Mouse (Mus musculus) adrenal gland, adult (tissue): ENCODE measurements around the gene Tgfbr3.

ENCODE experiments used
- DNase-seq, 2 experiments: peaks; one replicate each; pipeline ENCODE4 v3.0.0; 2022 to 2023; ENCODE audit warnings: low spot score in 1 of 2; ENCODE audit not compliant: inconsistent age in 2 of 2

Gene Tgfbr3

DNA sequence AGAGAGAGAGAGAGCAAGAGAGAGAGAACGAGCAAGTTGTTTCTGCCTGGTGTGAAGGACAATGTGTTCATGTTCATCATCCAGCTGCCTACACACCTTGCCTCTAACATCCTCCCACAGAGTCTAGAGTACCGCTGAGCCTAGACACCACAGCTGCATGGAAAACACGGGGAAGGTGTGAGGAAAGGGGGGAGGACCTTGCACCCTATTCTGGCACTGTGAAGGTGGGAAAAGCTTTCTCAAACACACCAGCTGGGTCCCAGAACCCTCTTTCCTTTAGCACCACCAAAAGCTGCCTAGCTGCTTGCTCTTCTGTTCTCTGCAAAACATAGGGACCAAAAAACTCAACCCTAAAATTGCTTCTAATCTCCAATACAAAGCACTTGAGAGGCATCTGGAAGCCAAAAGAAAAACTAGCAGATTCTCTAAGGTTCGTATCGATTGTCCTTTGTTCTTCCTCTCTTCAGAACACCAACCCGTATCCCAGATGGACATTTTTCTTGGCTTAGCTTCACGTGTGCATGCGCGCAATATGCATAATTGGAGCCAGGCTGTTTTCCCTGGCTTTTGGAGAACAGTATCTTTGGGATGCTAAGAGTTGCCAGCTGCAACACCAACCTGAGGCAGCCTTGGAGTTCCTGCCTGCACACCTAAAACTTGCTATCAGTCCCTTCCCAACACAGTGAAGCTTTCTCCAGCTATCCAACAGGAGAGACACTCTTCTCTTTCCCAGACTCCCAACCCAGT, 6.7 kb downstream of the Tgfbr3 start:
- DNase-seq = peak in 1 of 2 experiments; percentile 47

DNA sequence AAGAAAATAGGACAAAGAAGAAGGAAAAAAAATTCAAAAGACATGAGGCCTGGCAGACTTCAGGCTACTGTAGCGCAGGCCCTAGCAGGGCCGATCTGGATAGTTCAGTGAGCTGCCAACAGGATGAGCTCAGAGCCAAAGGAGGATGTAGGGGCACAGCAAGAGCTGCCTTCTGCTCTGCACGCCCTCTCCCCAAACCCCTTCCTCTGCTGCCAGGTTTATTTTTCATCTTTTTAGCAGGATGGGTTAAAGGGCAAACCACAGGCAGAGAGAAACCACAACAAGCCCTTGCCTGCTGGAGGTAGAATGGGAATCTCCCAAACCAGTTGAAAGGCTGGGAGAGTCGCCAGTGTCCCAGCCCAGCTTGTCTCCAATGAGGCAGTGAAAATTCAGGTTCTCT, 10.2 kb downstream of the Tgfbr3 start:
- DNase-seq = peak in 1 of 2 experiments; percentile 19

DNA sequence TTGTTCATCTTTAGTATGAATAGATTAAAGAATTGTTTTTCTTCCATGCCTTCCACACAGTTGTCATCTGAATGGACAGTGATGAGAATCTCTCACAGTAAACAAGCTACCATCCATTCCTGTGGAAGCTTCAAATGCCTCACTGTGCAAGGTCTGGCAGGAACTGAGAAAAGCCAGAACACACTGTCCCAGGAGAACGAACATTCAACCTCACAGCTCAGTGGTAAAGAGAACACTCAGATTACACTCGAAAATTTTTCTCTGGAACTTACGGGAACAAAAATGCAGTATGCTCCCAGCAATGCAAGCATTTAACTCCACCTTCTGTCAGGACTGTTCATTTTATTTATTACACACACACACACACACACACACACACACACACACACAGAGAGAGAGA, 13.2 kb downstream of the Tgfbr3 start:
- DNase-seq = peak in 1 of 2 experiments; percentile 51

DNA sequence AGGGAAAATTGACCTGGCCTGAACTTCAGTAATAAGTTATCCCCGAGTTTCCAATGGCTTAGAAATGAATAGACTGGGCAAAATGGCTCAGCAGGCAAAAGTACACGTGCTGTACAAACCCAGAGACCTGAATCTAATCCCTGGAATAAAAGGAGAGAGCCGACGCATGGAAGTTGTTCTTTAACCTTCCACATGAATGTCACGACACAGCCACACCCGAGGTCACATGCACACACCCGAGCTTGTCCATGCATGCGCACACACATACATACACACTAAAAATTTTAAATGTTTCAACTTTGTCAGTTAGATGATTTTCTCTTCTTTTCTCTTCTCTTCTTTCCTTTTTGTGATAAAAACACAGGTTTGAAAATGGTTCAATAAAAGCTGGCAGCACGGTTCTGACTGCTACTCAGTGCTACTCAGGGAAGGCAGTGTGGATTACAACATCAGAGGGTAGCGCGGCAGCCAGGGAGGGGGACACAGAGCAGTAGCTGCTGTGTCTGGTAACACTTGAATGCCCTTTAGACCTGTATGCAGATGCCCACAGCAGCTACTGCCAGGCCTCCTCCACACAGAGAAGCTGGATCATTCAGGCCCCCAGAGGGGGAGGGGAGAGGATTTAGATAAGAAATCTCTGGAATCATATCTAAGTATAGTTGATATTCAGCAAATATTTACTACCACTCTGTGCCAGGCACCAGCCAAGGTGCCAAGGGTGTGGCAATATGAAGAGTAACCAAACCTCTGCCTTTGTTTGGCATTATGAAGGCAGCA, 17.0 kb downstream of the Tgfbr3 start:
- DNase-seq = peak; percentile 21 to 71

DNA sequence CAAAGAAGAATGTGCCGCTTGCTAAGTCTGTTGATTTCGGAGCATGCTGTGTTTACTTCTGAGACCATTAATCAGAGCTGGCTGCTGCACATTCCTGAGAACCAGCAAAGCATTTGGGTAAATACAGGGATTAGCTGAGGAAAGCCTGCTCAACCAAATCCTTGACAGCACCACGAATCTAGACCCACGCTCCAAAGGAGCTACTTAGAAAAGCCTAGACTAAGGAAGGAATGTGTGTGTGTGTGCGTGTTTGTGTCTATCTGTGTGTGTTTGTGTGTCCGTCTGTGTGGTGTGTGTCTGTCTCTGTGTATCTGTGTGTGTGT, 20.5 kb downstream of the Tgfbr3 start:
- DNase-seq = no peak

DNA sequence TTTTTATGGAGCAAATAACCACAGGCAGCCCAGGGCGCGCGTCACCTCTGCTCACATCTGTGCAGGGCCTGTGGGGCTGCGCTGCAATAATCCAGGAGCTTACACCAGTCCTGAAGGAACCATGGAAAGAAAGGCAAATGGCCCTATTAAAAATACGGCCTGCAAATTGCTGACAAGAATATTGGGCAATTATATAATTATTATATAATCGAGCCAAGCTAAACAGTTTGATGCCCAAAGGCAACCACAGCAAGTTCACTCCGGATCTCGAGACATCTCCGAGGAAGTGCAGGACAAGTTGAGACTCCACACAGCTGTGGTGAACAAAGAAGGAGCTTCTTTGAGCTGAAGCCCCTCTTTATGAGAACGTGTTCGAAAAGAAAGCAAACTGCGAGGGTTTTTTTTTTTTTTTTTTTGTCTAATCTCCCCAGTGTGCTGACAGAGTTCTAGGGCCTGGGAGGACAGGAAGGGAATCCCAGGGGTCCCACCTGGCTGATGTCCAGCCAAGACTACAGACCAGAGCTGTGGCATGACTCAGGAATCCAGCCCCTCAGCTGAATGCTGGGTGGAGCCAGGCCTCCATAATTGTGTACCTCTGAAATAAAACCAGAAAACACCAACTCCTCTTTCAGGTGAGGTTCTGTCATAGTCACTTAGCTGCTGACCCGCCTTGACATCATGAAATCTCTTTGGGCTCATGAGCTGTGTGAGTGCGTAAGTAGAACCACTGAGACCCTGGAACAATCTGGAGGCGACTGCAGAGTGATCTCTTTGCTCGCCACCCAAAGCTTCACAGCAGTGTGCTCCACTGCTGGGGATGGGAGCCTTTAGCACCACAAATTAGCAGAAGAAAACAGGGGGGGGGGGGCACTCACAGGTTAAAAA, 21.1 kb downstream of the Tgfbr3 start:
- peak in 1 of 2 experiments; percentile 81 for DNase-seq

DNA sequence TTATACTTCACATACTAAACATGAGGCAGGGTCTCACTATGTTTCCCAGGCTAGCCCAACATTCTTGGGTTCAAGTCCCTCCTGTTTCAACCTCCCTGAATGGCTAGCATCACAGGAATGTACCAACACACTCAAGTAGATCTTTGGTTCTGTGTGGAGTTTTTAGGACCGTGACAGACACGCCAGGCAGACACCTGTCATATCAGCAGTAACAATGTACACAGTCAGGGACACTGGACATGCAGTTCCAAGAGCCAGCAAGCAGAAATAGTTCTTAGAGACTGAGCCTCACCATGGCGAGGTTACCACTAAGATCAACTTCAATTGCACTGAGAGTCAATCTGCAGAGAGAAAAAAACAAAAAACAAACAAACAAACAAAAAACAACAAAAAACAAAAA, 22.9 kb downstream of the Tgfbr3 start:
- no peak for DNase-seq

DNA sequence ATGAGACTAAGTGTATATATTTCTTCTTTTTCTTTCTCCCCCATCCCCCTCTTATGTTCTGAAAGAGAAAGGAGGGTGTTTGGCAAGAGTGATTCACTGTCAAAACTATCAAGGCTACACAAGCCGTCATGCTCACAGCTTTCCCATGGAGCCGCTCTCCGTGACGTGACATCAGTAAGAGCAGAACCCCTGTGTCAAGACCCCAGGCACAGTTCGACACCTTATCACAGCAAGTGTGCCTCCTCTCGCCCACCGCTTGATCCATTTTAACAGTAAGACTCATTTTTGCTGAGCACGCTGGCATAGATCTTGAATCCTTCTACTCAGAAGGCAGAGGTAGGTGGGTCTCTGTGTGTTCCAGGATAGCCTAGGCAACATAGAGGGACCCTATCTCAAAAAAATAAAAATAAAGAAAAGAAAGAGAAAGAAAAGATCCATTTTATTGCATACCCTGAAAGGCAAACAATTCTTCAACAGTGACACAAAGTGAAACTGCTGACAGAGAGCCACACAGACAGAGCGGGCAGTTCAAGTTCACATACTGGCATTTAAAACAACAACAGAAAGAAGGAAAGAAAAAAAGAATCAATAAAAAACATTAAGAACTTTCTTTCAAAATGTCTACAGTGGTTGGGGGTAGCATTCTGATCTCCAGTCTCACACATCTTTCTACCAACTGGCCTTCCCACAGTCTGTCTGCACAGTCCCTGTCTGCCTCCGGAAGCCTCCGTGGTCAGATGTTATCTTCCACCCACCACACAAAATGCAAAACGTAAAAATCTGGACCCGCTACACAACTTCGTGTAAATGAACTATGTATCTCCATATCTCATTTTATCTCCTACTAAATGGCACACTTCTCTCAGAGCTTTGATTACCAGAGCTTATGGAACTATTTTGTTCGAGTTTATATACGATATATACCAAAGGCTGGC, 24.7 kb downstream of the Tgfbr3 start:
- peak; percentile 60 to 84 for DNase-seq

DNA sequence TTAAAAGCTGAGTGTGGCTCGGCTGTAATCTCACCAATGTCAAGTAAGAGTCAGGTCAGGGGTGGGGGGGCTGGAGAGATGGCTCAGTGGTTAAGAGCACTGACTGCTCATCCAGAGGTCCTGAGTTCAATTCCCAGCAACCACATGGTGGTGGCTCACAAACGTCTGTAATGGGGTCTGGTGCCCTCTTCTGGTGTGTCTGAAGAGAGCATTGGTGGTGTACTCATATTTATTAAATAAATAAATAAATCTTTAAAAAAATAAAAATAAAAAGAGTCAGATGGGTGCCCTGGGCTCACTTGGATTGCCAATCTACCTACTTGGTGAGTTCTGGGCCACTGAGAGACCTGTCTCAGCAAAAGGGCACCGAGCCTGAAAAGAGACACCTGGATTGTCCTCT, 25.6 kb downstream of the Tgfbr3 start:
- DNase-seq = no peak

DNA sequence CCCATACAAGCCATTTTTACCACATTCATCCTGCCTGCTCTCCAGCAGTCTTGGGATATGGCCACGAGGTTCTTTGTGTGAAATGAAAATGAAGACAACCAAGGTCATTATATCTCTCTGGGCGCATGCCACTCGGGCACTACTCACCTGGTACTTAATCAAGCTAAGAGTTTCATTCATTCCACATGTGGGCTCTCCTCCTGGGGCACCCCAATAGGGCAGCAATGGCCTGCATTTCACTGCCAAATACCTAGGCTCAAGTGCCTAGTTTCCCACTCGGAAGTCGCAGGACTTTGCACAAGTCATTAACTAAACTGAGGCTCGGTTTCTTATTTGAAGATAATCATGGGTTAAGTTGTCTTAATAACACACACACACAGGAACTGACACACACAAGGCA, 27.5 kb downstream of the Tgfbr3 start:
- no peak for DNase-seq

DNA sequence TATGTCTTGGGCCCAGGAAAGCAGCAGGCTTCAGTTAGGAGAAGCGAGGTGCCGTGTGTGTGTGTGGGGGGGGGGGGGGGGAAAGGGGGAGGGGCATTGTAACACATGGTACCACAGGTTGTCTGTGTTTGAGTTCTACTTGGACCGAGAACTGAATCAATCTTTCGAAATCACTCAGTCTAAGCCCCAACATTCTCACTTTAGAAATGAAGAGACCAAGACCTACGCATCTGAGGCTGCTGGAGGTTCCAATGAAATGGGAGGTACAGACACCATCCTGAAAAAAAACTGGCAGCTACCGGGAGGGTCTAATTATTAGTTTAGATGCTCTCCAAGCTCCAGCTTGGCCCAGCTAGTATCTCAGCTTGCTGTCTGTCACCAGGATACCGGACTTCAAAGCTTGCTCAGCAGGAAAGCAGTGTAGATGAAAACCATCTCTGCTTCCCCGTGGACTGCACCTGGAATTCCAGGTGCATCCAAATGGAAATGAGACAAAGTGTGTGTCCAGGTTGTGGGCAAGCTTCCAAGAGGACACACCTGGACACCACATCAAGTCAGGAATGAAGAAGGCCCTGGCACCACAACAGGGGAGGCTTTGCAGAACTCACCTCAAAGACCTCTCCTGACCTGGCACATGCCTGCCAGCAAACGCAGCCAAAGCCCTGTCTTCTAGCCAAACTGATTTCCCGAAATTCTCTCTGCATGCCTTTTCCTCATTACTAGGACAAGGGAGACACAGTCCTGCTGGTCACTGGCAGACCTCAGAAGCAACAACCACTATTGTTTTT, 28.5 kb downstream of the Tgfbr3 start:
- DNase-seq = no peak

DNA sequence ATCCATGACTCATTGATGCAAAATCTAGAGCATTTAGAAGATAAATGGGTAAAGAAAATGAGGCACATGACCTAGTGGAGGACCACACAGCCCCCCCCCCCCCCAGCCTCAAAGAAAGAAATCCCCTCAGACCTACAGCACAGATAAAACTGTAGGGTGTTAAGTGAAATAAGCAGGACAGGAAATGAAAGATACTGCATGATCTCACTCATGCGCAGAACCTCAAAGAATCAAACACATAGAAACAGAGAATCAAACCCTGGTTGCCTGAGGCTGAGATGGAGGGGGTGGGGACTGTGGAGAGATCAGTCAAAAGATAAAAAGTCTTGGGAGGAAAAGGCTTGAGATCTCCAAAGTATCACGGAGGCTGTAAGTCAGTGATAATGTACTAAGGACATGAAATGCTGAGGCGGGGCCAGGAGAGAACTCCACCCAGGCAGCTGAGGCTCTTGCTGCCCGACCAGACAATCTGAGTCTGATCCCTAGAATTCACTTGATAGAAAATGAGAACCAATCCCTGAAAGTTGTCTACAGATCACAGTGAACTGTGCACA, 29.9 kb downstream of the Tgfbr3 start:
- DNase-seq = no peak

DNA sequence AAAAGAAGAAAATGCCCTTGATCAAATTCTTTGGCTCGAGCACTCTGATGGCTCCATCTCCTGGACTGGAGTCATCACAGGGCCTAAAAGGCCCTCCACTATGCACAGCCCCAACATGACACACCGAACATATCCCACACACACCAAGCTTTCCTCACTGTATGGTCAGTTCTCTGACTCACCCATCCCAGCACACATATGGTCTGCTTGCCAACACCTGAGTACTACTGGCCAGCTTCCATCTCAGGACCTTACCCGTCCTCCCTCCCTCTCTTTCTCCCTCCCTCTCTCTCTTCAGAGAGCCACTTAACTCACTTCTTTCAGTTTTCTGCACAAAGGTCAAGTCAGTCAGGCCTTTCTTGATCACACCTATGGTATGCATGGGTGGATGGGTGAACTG, 36.0 kb downstream of the Tgfbr3 start:
- DNase-seq = no peak

DNA sequence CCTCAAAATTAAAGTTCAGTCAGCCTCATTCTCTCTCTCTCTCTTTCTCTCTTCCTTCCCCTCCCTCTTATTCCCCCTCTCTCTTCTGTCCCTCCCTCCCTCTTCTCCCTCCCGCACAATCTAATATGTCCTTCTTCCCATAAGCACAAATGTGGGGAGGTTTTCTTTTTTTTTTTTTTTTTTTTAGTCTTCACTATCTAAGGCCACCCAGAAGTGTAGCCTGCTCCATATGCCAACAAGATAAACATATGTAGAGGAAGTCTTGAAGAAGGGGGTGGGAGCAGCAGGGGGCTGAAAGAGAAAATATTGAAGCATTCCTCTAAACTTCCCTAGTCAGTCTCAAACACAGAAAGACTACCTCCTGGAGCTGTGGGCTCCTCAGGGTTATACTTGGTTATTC, 37.0 kb downstream of the Tgfbr3 start:
- DNase-seq = no peak

DNA sequence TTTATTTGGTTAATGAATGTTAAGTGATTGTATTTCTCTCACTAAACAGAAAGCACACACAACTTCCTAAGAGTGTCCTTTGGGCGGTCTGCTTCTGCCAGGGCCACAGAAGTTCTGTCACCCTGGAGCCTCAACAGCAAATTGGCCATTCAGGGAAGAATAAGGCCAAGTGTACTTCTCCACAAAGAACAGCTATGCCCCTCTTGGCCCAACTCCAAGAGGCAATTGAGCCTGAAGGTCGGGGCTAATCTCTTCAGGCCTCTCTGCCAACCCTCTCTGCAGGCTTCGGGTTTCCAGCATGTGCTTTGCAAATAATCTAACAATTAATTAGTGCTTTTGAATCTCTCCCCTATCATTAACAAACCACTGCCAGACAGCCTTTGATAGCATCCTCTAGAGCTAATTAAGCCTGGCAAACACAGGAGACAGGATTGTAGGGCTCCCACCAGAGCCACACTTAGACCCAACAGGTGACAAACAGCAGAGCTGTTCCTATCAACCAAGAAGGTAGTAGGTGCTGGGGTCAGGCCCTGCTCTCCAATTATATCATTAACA, 37.6 kb downstream of the Tgfbr3 start:
- DNase-seq = peak; percentile 83 to 92

DNA sequence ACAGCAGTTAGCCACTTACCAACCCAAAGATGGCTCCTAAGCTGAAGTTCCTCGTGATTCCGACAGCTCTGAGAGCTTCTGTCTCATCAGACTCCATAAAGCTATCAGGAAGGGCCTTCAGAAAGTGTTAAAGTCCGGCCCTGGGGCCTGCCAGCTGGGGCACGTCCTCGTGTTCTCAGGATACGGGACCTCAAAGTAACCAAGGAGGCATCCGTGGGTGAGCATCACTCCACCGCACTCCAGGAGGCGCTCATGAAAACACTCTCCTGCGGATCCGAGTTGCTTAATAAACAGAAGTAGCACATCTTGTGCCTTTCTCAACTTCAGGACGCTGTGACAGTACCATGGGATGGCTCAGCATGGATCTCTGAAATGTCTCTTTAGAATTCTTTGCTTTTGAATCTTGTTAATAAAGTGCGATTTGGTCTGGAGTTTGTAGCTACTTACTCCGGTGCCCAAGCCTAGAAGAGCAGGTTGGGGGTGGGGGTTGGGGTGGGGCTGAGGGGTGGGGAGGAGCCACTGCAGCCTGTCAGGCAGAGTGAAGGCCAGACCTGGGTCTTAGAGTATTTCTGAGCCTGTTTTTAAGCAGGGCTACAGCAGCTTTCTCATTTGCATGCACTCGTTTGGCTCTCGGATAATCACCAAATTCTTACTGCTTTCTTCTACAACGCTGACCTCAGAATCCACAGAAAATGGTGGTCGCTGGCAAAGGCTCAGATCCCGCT, 38.7 kb downstream of the Tgfbr3 start:
- DNase-seq = peak in 1 of 2 experiments; percentile 79

DNA sequence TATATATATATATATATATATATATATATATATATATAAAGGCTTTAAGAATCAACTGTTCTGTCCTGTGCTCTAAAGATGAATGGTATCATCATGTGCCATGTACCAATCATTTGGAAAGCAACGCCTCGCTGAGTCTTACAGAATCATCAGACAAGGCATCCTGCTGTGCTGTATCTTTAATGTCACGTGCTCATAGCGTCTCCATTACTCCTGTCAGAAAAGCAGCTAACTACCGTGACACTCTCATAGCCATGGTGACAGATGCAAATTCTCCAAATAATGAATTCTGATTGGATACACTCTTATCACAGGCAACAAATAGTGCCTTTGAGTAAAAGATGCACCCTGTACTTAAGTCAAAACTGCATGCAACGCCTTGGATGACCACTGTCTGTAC, 40.7 kb downstream of the Tgfbr3 start:
- DNase-seq = no peak

DNA sequence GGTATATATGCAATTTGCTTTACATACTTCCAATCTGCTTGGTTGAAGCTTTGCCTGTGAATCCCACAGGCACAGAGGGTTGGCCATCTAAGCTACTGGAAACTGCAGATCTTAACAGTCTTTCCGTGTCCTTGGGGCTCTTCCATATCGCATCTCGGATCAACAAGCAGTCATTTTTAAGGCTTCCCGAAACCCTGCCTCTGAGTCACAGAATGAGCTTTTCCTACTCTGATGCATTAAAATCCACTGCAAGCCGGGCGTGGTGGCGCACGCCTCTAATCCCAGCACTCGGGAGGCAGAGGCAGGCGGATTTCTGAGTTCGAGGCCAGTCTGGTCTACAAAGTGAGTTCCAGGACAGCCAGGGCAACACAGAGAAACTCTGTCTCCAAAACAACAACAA, 41.1 kb downstream of the Tgfbr3 start:
- peak in 1 of 2 experiments; percentile 69 for DNase-seq
